Mouse (Mus musculus): ENCODE data around the gene Tmem186. TPM values are rescaled to one million over a fixed set of nuclear protein-coding genes. Genes with fewer than 3 reads are reported as not detected.
A peak's percentile ranks its signal among the peaks of the same experiment; 100 is the strongest.

Tmem186 gene
- polyA plus RNA-seq, 1 experiment from 2014 or later, result 22.8 TPM

DNA sequence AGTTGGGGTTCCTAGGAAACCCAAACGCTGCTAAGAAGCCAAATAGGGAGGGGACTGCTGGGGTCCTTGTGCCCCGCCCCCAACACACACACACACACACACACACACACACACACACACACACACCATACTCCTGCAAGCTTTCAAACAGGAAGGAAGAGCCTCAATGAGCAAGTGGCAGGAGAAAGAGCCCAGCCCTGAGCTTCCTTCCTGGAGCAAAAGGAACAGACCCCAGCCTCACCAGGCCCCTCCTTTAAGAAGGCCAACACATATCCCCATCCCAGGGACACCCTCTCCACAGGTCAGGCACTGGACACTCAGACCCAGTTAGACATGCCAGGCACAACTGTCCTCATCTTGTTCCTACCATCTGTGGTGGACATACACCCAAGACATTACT is 25.5 kb upstream of the Tmem186 start:
- Histone ChIP-seq H3K4me1 (replicated peaks) (peaks cover 33% of the 10 kb centered on the region), H3K36me3 (peaks cover 95% of the 10 kb centered on the region), H3K27ac (no peak overlapping the region), H3K27me3 (ENCODE audit: insufficient read depth, poor library complexity, severe bottlenecking) (no peaks in the 10 kb centered on the region), H3K4me3 (no peak overlapping the region), H3K9me3 (no peaks in the 10 kb centered on the region)
- DNase-seq (ENCODE audit: low spot score), result no peak
- 77% methylated on average over 2 of the region's 2 CpGs for WGBS

DNA sequence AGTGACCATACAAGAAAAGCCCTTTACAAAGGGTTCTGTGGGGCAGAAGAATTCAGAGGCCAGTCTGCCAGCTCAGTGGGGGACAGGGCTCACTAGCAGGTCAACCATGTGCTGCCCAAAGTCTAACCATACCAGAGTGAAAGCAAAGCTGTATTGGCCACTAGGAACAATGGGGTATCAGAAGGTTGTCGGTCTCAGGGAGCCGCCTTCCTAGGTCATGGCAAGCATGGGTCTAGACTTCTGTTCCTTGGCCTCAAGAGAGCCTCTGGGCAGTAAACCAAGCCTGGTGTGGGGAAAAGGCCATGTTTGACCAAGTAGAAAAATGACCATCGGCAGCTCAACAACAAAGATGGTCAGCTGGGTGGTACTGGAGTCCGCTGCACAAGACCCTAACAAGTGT is 21.3 kb upstream of the Tmem186 start:
- H3K4me3 ChIP-seq, result no peak overlapping the region
- DNase-seq (ENCODE audit: low spot score), result no peak
- 89% methylated on average over 4 of the region's 4 CpGs for WGBS
- H3K4me1 ChIP-seq (replicated peaks), result peaks cover 5% of the 10 kb centered on the region; the same call in 1 of the 2 replicates
- H3K36me3 ChIP-seq, result peaks cover 97% of the 10 kb centered on the region
- H3K27ac ChIP-seq, result no peak overlapping the region
- no peaks in the 10 kb centered on the region for H3K27me3 ChIP-seq (ENCODE audit: insufficient read depth, poor library complexity, severe bottlenecking)
- no peaks in the 10 kb centered on the region for H3K9me3 ChIP-seq

DNA sequence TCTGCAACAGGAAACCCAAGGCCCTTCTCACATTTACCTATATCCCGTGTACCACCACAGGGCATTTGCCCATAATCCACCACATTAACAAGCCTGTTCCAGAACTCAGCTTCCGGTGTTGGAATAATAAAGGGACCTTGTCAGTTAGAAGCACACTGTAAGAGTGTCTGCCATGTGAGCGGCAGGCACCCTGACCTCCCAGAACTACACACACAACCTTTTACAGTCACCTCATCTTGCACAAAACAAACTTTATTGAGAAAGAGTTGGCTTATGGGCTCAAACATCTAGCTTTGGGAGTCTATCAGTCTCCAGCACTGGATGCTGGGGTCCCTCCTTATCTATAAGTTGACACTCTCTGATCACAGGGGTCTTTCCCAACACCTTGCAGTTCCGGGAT is 20.8 kb upstream of the Tmem186 start:
- H3K36me3 ChIP-seq, result peaks cover 97% of the 10 kb centered on the region
- H3K27me3 ChIP-seq (ENCODE audit: insufficient read depth, poor library complexity, severe bottlenecking), result no peaks in the 10 kb centered on the region
- no peak overlapping the region for H3K27ac ChIP-seq
- no peak for DNase-seq (ENCODE audit: low spot score)
- H3K4me1 ChIP-seq (replicated peaks), result peaks cover 2% of the 10 kb centered on the region; the same call in 1 of the 2 replicates
- no peak overlapping the region for H3K4me3 ChIP-seq
- WGBS, result 90% methylated on average over 4 of the region's 4 CpGs
- H3K9me3 ChIP-seq, result no peaks in the 10 kb centered on the region

DNA sequence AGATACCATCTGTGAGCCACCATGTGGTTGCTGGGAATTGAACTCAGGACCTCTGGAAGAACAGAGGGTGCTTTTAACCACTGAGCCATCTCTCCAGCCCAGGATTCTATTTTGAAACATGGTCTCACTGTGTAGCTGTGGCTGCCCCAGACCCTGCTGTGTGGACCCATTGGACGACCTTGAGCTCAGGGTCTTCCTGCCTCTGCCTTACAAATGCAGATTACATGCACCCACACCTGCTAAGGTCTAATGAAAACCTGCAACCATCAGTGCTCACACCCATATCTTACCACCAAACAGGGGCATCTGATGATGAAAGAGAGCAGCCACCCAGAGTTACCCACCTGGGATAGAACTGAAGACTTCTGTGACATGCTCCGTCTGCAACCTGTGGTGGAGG is 18.7 kb upstream of the Tmem186 start:
- Histone ChIP-seq H3K27ac (no peak overlapping the region), H3K4me1 (replicated peaks) (no peaks in the 10 kb centered on the region), H3K27me3 (ENCODE audit: insufficient read depth, poor library complexity, severe bottlenecking) (no peaks in the 10 kb centered on the region), H3K4me3 (no peak overlapping the region), H3K36me3 (peaks cover 97% of the 10 kb centered on the region), H3K9me3 (no peaks in the 10 kb centered on the region)
- DNase-seq (ENCODE audit: low spot score), result no peak
- WGBS, result 89% methylated on average over 2 of the region's 2 CpGs

- DNase-seq (ENCODE audit: low spot score), result no peak
- peaks cover 99% of the 10 kb centered on the region for H3K36me3 ChIP-seq
- H3K9me3 ChIP-seq, result no peaks in the 10 kb centered on the region
- no peaks in the 10 kb centered on the region for H3K4me1 ChIP-seq (replicated peaks)
- H3K27me3 ChIP-seq (ENCODE audit: insufficient read depth, poor library complexity, severe bottlenecking), result no peaks in the 10 kb centered on the region
- H3K27ac ChIP-seq, result no peak overlapping the region
- 84% methylated on average over 9 of the region's 9 CpGs for WGBS
- H3K4me3 ChIP-seq, result no peak overlapping the region
These were observed 18.1 kb upstream of the Tmem186 start for GRCm38 (mm10) chr16:8655599-8655998.

GRCm38 (mm10) chr16:8655108-8655507 is 17.6 kb upstream of the Tmem186 start:
- Histone ChIP-seq H3K27ac (no peak overlapping the region), H3K4me1 (replicated peaks) (no peaks in the 10 kb centered on the region), H3K4me3 (no peak overlapping the region), H3K9me3 (no peaks in the 10 kb centered on the region), H3K27me3 (ENCODE audit: insufficient read depth, poor library complexity, severe bottlenecking) (no peaks in the 10 kb centered on the region), H3K36me3 (peaks cover 99% of the 10 kb centered on the region)
- DNase-seq (ENCODE audit: low spot score), result no peak
- 89% methylated on average over 6 of the region's 6 CpGs for WGBS

DNA sequence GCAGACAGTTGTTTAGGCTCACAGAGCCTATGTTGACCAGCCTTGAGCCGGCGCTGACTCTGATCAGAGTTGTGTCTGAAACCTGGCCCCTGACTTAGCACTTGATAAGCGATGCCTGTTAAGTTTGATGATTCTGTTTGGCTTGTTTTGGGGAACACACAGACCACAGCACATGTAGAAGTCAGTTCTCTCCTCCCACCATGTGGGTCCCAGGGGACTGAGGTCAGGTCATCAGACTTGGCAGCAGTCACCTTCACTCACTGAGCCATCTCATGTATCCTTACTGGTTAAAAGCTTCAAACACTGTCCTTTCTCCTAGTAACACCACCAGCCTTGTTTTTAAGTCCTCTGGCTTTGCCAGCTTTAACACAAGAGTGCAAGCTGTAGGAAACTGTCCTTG is 12.5 kb upstream of the Tmem186 start:
- no peaks in the 10 kb centered on the region for H3K4me1 ChIP-seq (replicated peaks)
- H3K36me3 ChIP-seq, result peaks cover 99% of the 10 kb centered on the region
- no peak overlapping the region for H3K4me3 ChIP-seq
- H3K9me3 ChIP-seq, result no peaks in the 10 kb centered on the region
- no peak overlapping the region for H3K27ac ChIP-seq
- WGBS, result 94% methylated on average over 3 of the region's 3 CpGs
- H3K27me3 ChIP-seq (ENCODE audit: insufficient read depth, poor library complexity, severe bottlenecking), result no peaks in the 10 kb centered on the region
- no peak for DNase-seq (ENCODE audit: low spot score)

DNA sequence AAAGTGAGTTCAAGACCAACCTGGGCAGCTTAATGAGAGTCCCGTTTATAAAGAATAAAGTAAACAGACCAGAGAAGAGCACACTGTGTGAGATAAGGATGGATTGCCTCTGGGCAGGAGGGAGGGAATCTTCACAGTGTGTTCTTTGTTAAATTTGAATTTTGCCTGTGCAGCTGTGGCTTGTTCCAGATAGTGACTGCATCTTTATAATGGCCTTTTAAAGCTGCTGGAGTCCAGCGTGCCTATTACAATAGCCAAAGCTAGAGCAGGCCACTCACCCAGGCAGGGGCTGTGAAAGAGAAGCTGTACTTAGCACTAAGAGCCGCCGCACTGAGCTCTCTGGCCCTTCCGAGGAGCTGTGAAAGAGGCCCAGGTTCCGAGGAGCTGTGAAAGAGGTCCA is 8.0 kb upstream of the Tmem186 start:
- no peak overlapping the region for H3K4me3 ChIP-seq

GRCm38 (mm10) chr16:8643855-8644254 is 6.3 kb upstream of the Tmem186 start:
- Histone ChIP-seq H3K36me3 (peaks cover 78% of the 10 kb centered on the region), H3K9me3 (no peaks in the 10 kb centered on the region), H3K4me1 (replicated peaks) (peaks cover under 1% of the 10 kb centered on the region; the same call in 1 of the 2 replicates), H3K27ac (no peak overlapping the region), H3K4me3 (no peak overlapping the region), H3K27me3 (ENCODE audit: insufficient read depth, poor library complexity, severe bottlenecking) (no peaks in the 10 kb centered on the region)
- peak; percentile 29 for DNase-seq (ENCODE audit: low spot score)
- WGBS, result 83% methylated on average over 2 of the region's 2 CpGs

More for the DNA sequence above, 8.0 kb upstream of the Tmem186 start:
- no peaks in the 10 kb centered on the region for H3K27me3 ChIP-seq (ENCODE audit: insufficient read depth, poor library complexity, severe bottlenecking)
- no peaks in the 10 kb centered on the region for H3K4me1 ChIP-seq (replicated peaks)
- no peak overlapping the region for H3K27ac ChIP-seq
- H3K36me3 ChIP-seq, result peaks cover 94% of the 10 kb centered on the region
- no peaks in the 10 kb centered on the region for H3K9me3 ChIP-seq
- 88% methylated on average over 6 of the region's 6 CpGs for WGBS
- DNase-seq (ENCODE audit: low spot score), result no peak

- Histone ChIP-seq H3K4me3 (no peak overlapping the region), H3K27me3 (ENCODE audit: insufficient read depth, poor library complexity, severe bottlenecking) (no peaks in the 10 kb centered on the region), H3K36me3 (peaks cover 51% of the 10 kb centered on the region), H3K27ac (no peak overlapping the region), H3K9me3 (no peaks in the 10 kb centered on the region), H3K4me1 (replicated peaks) (peaks cover 24% of the 10 kb centered on the region)
- 90% methylated on average over 11 of the region's 11 CpGs for WGBS
- no peak for DNase-seq (ENCODE audit: low spot score)
These were observed 2.1 kb upstream of the Tmem186 start for GRCm38 (mm10) chr16:8639466-8640191.

DNA sequence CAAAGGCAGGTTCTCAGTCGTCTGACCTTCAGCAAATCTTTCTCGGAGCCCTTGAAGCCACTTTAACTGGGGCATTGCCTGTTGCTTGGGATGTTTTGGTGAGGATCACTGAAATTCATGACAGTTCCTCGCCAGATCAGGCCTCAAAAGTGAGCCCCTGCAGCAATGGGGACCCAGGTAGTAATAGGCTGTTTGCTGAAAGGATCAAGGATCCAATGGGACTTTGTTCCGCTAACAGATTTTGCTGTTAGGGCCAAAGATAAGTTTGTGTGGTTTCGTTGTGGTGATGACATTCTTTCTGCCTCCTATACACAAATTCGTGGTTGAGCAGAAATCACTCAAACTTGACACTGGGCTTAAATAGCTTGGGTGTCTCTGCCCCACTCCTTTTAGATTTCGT is 619 bp upstream of the Tmem186 start:
- Histone ChIP-seq H3K27ac (peak overlapping the region; percentile 95), H3K27me3 (ENCODE audit: insufficient read depth, poor library complexity, severe bottlenecking) (no peaks in the 10 kb centered on the region), H3K36me3 (peaks cover 46% of the 10 kb centered on the region), H3K4me3 (peak overlapping the region; percentile 89), H3K9me3 (no peaks in the 10 kb centered on the region), H3K4me1 (replicated peaks) (peaks cover 24% of the 10 kb centered on the region)
- DNase-seq (ENCODE audit: low spot score), result no peak
- WGBS, result 53% methylated on average over 7 of the region's 7 CpGs

GRCm38 (mm10) chr16:8636867-8637216 is 670 bp downstream of the Tmem186 start:
- Histone ChIP-seq H3K36me3 (peaks cover 46% of the 10 kb centered on the region), H3K4me1 (replicated peaks) (peaks cover 24% of the 10 kb centered on the region), H3K4me3 (peak overlapping the region; percentile 89), H3K9me3 (no peaks in the 10 kb centered on the region), H3K27me3 (ENCODE audit: insufficient read depth, poor library complexity, severe bottlenecking) (no peaks in the 10 kb centered on the region), H3K27ac (peak overlapping the region; percentile 95)
- DNase-seq (ENCODE audit: low spot score), result no peak
- under 1% methylated on average over 13 of the region's 13 CpGs for WGBS

DNA sequence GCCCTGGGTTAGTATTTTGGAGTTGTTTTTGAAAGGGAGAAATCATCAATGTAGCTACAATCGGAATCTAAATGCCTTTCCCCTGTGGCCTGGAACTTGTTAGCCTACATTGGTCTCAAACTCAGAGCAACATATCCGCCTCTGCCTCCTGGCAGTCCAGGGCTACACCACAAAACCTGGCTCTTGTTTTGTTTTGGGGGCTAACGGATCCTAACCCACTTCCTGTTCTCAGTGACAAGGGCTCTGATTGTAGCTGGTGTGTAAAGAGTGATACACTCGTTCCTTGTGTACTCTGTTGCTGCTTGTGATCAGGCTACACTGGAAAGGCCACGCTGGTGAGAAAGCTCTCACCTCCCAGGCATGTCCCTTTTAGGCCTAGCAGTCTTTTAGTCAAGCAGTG is 6.1 kb downstream of the Tmem186 start:
- Histone ChIP-seq H3K36me3 (peaks cover 47% of the 10 kb centered on the region), H3K4me1 (replicated peaks) (peaks cover 9% of the 10 kb centered on the region), H3K4me3 (no peak overlapping the region), H3K27me3 (ENCODE audit: insufficient read depth, poor library complexity, severe bottlenecking) (no peaks in the 10 kb centered on the region), H3K27ac (no peak overlapping the region), H3K9me3 (no peaks in the 10 kb centered on the region)
- WGBS, result 90% methylated on average over 5 of the region's 5 CpGs
- no peak for DNase-seq (ENCODE audit: low spot score)

GRCm38 (mm10) chr16:8630419-8630818 is 7.1 kb downstream of the Tmem186 start:
- Histone ChIP-seq H3K4me3 (no peak overlapping the region), H3K27ac (no peak overlapping the region), H3K4me1 (replicated peaks) (no peaks in the 10 kb centered on the region), H3K36me3 (peaks cover 41% of the 10 kb centered on the region), H3K9me3 (no peaks in the 10 kb centered on the region), H3K27me3 (ENCODE audit: insufficient read depth, poor library complexity, severe bottlenecking) (no peaks in the 10 kb centered on the region)
- DNase-seq (ENCODE audit: low spot score), result no peak
- 92% methylated on average over 2 of the region's 2 CpGs for WGBS
